Mouse (Mus musculus) retina, adult 2 months (tissue): ENCODE measurements around the gene Hpn.

Experiments used
- DNase-seq: peaks from one replicate; pipeline ENCODE4 v3.0.0-alpha.2; 2012; ENCODE audit warnings: low read depth, low spot score

Hpn gene

GRCm38 (mm10) chr7:31055354-31055824 is 59.7 kb downstream of the Hpn start:
- no peak for DNase-seq

DNA sequence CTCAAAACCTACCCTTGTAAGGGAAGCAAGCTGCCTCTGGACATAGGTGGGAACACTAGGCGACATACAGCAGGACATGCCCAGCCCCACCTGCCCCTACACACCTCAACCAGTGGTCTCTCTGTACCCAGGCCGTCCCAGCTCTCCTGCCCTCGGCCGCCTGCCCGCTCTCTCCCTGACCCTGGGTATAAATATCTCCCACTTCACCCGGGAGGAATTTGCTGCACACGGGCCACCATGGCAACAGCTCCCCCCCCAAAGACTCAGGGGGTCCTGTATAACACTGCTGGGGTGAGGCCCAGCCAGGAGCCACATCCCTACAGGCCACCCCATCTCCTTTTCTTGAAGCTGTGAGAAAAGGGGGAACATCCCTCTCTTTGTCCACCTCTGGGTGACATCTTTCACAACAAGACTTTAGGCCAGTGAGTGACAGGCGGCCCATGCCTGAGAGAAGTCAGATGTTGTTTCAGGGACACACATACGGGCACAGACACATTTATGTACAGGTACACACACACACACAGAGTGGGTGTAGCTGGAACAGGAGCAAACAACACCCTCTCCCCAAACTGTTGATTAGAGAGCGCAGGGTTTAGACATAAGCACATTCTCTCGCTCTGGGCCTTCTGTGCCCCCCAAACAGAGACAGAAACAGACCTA is 60.3 kb downstream of the Hpn start:
- DNase-seq, result no peak

DNA sequence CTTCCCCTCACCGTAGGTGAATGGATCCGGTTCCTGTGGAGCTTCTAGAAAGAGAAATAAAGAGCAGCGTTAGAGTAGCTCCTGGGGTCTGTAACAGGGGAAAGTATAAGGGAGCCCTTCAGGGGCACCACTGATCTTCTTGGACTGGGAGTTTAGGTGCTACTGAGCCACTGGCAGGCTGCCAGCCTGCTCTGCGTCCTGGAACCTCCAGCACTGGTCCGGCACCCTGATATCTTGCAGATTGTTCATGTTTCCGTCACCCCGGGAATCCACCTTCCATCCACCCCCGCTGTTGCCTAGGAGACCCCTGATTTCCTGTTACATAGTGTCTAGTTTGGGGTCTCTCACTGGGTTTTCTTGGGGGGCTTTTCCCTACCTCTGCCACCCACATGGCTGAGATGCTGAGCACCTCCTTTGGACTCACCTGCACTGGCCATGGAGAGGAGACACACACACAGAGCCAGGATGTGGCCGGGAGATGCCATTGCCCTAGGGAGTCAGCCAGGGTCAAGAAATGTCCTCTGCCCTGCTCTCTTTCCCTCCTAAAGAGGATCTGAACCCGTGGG is 61.1 kb downstream of the Hpn start:
- no peak for DNase-seq

GRCm38 (mm10) chr7:31052636-31053434 is 62.3 kb downstream of the Hpn start:
- no peak for DNase-seq

DNA sequence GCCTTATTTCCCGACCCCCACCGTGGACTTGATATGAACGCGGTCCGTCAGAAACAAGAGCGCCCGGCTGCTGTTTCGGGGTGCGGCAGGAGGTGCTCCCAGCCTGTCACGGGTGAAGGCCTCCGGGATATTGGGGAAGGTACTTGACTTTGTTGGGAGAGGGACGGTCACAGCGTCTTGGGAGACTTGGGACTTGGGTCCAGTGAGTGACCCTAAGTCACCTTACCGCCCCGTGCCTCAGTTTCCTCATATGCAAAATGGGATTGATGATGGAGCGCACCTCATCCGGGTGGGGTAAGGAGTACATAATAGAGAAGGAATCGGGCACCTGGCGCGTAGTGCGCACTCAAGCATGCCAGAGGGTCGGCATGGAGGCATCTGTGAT is 62.8 kb downstream of the Hpn start:
- DNase-seq, result no peak

DNA sequence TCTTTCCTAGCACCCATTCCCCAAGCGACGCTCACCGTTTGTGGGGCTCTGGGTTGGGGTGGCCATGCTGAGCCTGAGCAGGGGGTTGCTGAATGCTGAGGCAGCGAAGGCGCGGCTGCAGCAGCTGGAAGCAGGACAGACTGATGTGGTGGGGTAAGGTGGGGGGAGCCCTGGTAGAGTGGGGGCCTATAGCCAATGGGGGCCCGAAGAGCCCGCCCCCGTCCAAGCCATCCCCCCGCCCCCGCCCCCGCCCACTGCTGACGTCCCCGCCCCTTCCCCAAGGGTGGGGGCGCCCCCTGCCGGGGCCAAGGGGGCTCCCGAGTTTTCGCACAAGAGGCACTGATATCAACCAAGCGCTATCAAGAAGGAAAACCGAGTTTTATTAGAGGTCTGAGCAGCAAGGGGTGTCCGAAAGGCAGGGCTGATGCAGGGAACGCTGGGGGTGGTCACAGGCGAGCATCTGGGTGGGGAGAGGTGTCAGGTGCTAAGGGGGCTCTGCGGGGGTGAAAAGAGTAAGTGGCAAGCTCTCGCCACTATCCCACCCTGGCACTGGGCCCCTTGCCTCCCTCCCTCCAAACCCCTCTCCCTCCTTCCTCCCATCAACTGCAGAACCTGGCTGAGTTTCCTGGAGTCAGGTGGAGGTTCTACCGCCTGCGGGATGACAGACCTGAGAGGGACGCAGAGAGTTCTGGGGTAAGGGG is 63.6 kb downstream of the Hpn start, which contains the start of gene Fxyd7:
Gene Fxyd7, minus strand, starts transcription at position 147 of the 701 bp plus-strand sequence.
- no peak for DNase-seq

GRCm38 (mm10) chr7:31050921-31051320 is 64.2 kb downstream of the Hpn start:
- DNase-seq, result no peak

- no peak for DNase-seq
Observed at GRCm38 (mm10) chr7:31050487-31050886, 64.6 kb downstream of the Hpn start.

DNA sequence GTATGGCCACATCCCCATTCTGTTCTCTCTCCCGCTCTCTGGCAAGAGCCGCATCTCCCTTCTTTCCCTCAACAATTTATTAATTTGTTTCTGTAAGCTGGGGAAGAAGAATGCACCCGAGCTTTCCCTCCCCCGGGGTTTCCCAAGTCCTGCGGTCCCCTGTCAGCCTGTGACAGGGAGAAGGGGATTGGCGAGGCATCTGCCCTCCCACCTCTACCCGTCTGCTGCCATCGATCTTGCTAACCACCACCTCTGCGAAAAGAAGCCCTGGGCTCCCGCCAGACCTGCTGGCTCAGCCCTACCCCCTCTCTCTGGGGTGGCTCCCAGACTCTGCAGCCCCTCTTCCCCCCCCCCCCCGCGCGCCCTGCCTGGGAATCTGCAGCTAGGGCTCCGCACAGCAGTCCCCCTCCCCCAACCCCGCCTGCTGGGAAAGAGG is 65.2 kb downstream of the Hpn start:
- no peak for DNase-seq

GRCm38 (mm10) chr7:31049135-31049845 is 65.8 kb downstream of the Hpn start:
- DNase-seq, result no peak
